ENCODE assay signal across 29 mouse cellular contexts in genomic region chr5:72907402-72907801, GRCm38 (mm10). TPM values are rescaled to one million over a fixed set of nuclear protein-coding genes. Genes with fewer than 3 reads are reported as not detected.
DNase-seq lines count a peak whose midpoint lies in the region; ATAC-seq lines count a peak whose summit lies in the region.
"Had no signal": no experiment of that assay in that cellular context is flagged by ENCODE, and none has a peak within 500 bp of the region (broad histone marks: within the 10 kb centered on the region; RNA-seq: fewer than 3 reads in every experiment).

No protein-coding gene starts in this region.

- WGBS in heart, embryonic 11.5 days (ENCODE audit: insufficient replicate concordance): 82% methylated on average over 6 of the region's 6 CpGs
- 90% methylated on average over 6 of the region's 6 CpGs for WGBS in limb, embryonic 10.5 days

- no peak overlapping the region for H3K4me3 ChIP-seq in heart, embryonic 11.5 days (ENCODE audit: low read depth, low read length)
- H3K4me3 ChIP-seq in limb, embryonic 10.5 days: no peak overlapping the region
- H3K4me3 ChIP-seq: heart, embryonic 15.5 days; hindbrain, embryonic 12.5 days; intestine, embryonic 15.5 days; lung, embryonic 15.5 days; neural tube, embryonic 15.5 days had no signal

- ATAC-seq in heart, embryonic 11.5 days (replicated peaks; ENCODE audit: insufficient number of reproducible peaks, low FRiP score, low TSS enrichment): no peak
- ATAC-seq in hematopoietic stem cell, adult 5-6 weeks (replicated peaks in 1 of 2; ENCODE audit: insufficient read depth in 1 of 2, low FRiP score in 2 of 2, low TSS enrichment in 1 of 2, low read depth in 1 of 2, poor library complexity in 2 of 2, severe bottlenecking in 2 of 2): peak; percentile 9 to 53; a peak in 1 of 4 replicates
- ATAC-seq in monocyte, adult 5-6 weeks (replicated peaks; ENCODE audit: insufficient number of reproducible peaks, low FRiP score, low TSS enrichment, poor library complexity, severe bottlenecking): peak; percentile 48
- ATAC-seq: CD4-positive, CD25-positive, alpha-beta regulatory T cell, adult 4 months; forebrain, embryonic 14.5 days; hindbrain, postnatal 0 days; intestine, embryonic 15.5 days had no signal

- no peak overlapping the region for H3K27ac ChIP-seq in heart, embryonic 11.5 days (ENCODE audit: low read depth, low read length)
- H3K27ac ChIP-seq in limb, embryonic 10.5 days: no peak overlapping the region
- H3K27ac ChIP-seq: heart, embryonic 15.5 days; hindbrain, embryonic 12.5 days; hindbrain, postnatal 0 days; intestine, embryonic 15.5 days; liver, embryonic 14.5 days; lung, embryonic 15.5 days; neural tube, embryonic 15.5 days had no signal

- DNase-seq in heart, adult 11 months: peak; percentile 76
- peak; percentile 68 for DNase-seq in NIH3T3 (ENCODE audit: low read depth)
- DNase-seq in left cerebral cortex, postnatal 14 days (ENCODE audit: low spot score in 2 of 2): no peak
- DNase-seq in ovary, adult 18-20 months (ENCODE audit: low spot score): no peak
- no peak for DNase-seq in limb, embryonic 10.5 days (ENCODE audit: low spot score)
- DNase-seq: adrenal gland, adult 2 months; adrenal gland, postnatal 36 days; cerebellum, adult 8-10 months; cerebellum, postnatal 25 days; kidney, adult 2 months; kidney, postnatal 4 days; layer of hippocampus, postnatal 36 days; liver; midbrain, embryonic 14.5 days; right cerebral cortex, postnatal 4 days; thymus, adult 2 months; thymus, postnatal 36 days had no signal

- H3K4me1 ChIP-seq in heart, embryonic 11.5 days (ENCODE audit: control insufficient read depth, insufficient read depth, low read length): peaks cover 8% of the 10 kb centered on the region
- no peaks in the 10 kb centered on the region for H3K4me1 ChIP-seq in limb, embryonic 10.5 days
- H3K4me1 ChIP-seq: hindbrain, embryonic 12.5 days; intestine, embryonic 15.5 days; neural tube, embryonic 15.5 days had no signal

- H3K9me3 ChIP-seq in heart, embryonic 11.5 days (replicated peaks; ENCODE audit: control insufficient read depth, low read length): no peaks in the 10 kb centered on the region
- H3K9me3 ChIP-seq in limb, embryonic 10.5 days (replicated peaks): no peaks in the 10 kb centered on the region
- H3K9me3 ChIP-seq: heart, embryonic 15.5 days; hindbrain, embryonic 12.5 days; intestine, embryonic 15.5 days; lung, embryonic 15.5 days; neural tube, embryonic 15.5 days had no signal

- no peaks in the 10 kb centered on the region for H3K36me3 ChIP-seq in heart, embryonic 11.5 days (ENCODE audit: control insufficient read depth, insufficient read depth, low read length)
- H3K36me3 ChIP-seq in limb, embryonic 10.5 days: no peaks in the 10 kb centered on the region
- H3K36me3 ChIP-seq: heart, embryonic 15.5 days; hindbrain, embryonic 12.5 days; intestine, embryonic 15.5 days; lung, embryonic 15.5 days; neural tube, embryonic 15.5 days had no signal

- no peaks in the 10 kb centered on the region for H3K27me3 ChIP-seq in heart, embryonic 11.5 days (ENCODE audit: control insufficient read depth, insufficient read depth, low read length)
- H3K27me3 ChIP-seq in limb, embryonic 10.5 days (ENCODE audit: low read depth, poor library complexity, severe bottlenecking): no peaks in the 10 kb centered on the region
- H3K27me3 ChIP-seq: heart, embryonic 15.5 days; hindbrain, embryonic 12.5 days; intestine, embryonic 15.5 days; lung, embryonic 15.5 days; neural tube, embryonic 15.5 days had no signal

- H3K4me2 ChIP-seq in heart, embryonic 11.5 days: no peak overlapping the region
- H3K4me2 ChIP-seq: heart, embryonic 15.5 days; hindbrain, embryonic 12.5 days; intestine, embryonic 15.5 days; lung, embryonic 15.5 days; neural tube, embryonic 15.5 days had no signal

- H3K9ac ChIP-seq in heart, embryonic 11.5 days (ENCODE audit: low read depth, low read length): no peak overlapping the region
- H3K9ac ChIP-seq: heart, embryonic 15.5 days; hindbrain, embryonic 12.5 days; intestine, embryonic 15.5 days; liver, embryonic 14.5 days; lung, embryonic 15.5 days; neural tube, embryonic 15.5 days had no signal

- intact Hi-C loops in left cerebral cortex, postnatal 14 days (cut with DNase I): no loop called here

RNA-seq across cellular contexts. Expression of gene Slain2, which starts 6.7 kb away (rescaled TPM):
- polyA plus RNA-seq in heart, embryonic 11.5 days (2014; fragmentation: Nextera tagmentation; extraction: Ambion mirVana): 23.1 and 25.2 TPM in 2 replicates
- total RNA-seq in hematopoietic stem cell, adult 5-6 weeks (2017): 40.2 and 51.7 TPM in 2 replicates
- 44.2 to 63.4 TPM (median 44.8 TPM) in 3 replicates for total RNA-seq in monocyte, adult 5-6 weeks (2017)
- 10 to 100 TPM; 27.6 to 30.7 TPM for total RNA-seq in left cerebral cortex, postnatal 14 days (2021)
- polyA plus RNA-seq in limb, embryonic 10.5 days (2016; fragmentation: Nextera tagmentation; extraction: Ambion mirVana): 18.0 and 19.8 TPM in 2 replicates

RNA-seq across cellular contexts. Expression of gene Tec, which starts 39.1 kb away (rescaled TPM):
- polyA plus RNA-seq in heart, embryonic 11.5 days (2014; fragmentation: Nextera tagmentation; extraction: Ambion mirVana): 11.9 and 14.5 TPM in 2 replicates
- 38.2 and 47.7 TPM in 2 replicates for total RNA-seq in hematopoietic stem cell, adult 5-6 weeks (2017)
- 92.8 to 110 TPM (median 97.0 TPM) in 3 replicates for total RNA-seq in monocyte, adult 5-6 weeks (2017)
- 1 to 10 TPM; 5.6 to 7.3 TPM for total RNA-seq in left cerebral cortex, postnatal 14 days (2021)
- polyA plus RNA-seq in limb, embryonic 10.5 days (2016; fragmentation: Nextera tagmentation; extraction: Ambion mirVana): 2.8 and 3.1 TPM in 2 replicates

Comparison
In these comparisons a context has a peak if more than half of its experiments do, and no peak if none do; other contexts are left out.
1. DNase-seq: peak in heart, adult 11 months (single experiment) and NIH3T3 (single experiment); none in left cerebral cortex, postnatal 14 days (0 of 2), ovary, adult 18-20 months (single experiment) and limb, embryonic 10.5 days (single experiment).